Mouse (Mus musculus) embryonic fibroblast, embryonic 13.5 days (primary cell): Measurements from ENCODE around the gene Msi2. TPM values are rescaled to one million over a fixed set of nuclear protein-coding genes. Genes with fewer than 3 reads are reported as not detected.

Experiments
- H3K27ac ChIP-seq: 2 replicates; pipeline ENCODE4 v1.5.1; 2012; ENCODE audit warnings: low read length, control low read depth, inconsistent platforms; ENCODE audit not compliant: insufficient read depth
- H3K4me1 ChIP-seq: 2 replicates; pipeline ENCODE4 v1.6.1; 2011; ENCODE audit warnings: low read length; ENCODE audit not compliant: control insufficient read depth, insufficient read depth
- H3K4me3 ChIP-seq: 2 replicates; pipeline ENCODE4 v1.5.1; 2011; ENCODE audit warnings: mild to moderate bottlenecking, control low read depth, low read length; ENCODE audit not compliant: insufficient read depth
- CTCF ChIP-seq: IDR thresholded peaks from 2 replicates; pipeline ENCODE4 v1.5.1; 2011; ENCODE audit warnings: mild to moderate bottlenecking, control low read depth, low read length, moderate library complexity, borderline replicate concordance; ENCODE audit not compliant: insufficient read depth
- POLR2A ChIP-seq: IDR thresholded peaks from 2 replicates; pipeline ENCODE4 v1.6.1; 2011; ENCODE audit warnings: low read depth, mild to moderate bottlenecking, control low read depth, low read length, moderate library complexity
- polyA plus RNA-seq: library from polyadenylated mRNA; stranded (reverse); fragments of >200 nt; gene quantifications from 2 replicates; pipeline ENCODE4 v1.2.4, GENCODE M21; 2011; ENCODE audit warnings: low read depth; ENCODE audit not compliant: missing spikeins, insufficient read length

Gene Msi2
- polyA plus RNA-seq, 1 experiment: 44.9 TPM

- H3K4me1 ChIP-seq: no peaks in the 10 kb centered on the region
- no peak overlapping the region for H3K27ac ChIP-seq
- H3K4me3 ChIP-seq: no peak overlapping the region
- TF ChIP-seq POLR2A: no peak
- no peak for TF ChIP-seq CTCF
Measured at GRCm38 (mm10) chr11:88356016-88356415, 362.3 kb downstream of the Msi2 start.

- no peak for TF ChIP-seq CTCF
- no peak for TF ChIP-seq POLR2A
- no peak overlapping the region for H3K27ac ChIP-seq
- no peak overlapping the region for H3K4me3 ChIP-seq
- H3K4me1 ChIP-seq: no peaks in the 10 kb centered on the region
Measured at GRCm38 (mm10) chr11:88354771-88355170, 363.5 kb downstream of the Msi2 start.

GRCm38 (mm10) chr11:88351722-88352473 is 366.4 kb downstream of the Msi2 start:
- H3K27ac ChIP-seq: no peak overlapping the region
- H3K4me1 ChIP-seq: no peaks in the 10 kb centered on the region
- no peak overlapping the region for H3K4me3 ChIP-seq
- TF ChIP-seq POLR2A (no peak), CTCF (no peak)

- H3K4me3 ChIP-seq: no peak overlapping the region
- no peaks in the 10 kb centered on the region for H3K4me1 ChIP-seq
- no peak overlapping the region for H3K27ac ChIP-seq
- TF ChIP-seq CTCF: no peak
- no peak for TF ChIP-seq POLR2A
Measured at GRCm38 (mm10) chr11:88348690-88349089, 369.6 kb downstream of the Msi2 start.

- Histone ChIP-seq H3K4me1 (no peaks in the 10 kb centered on the region), H3K27ac (no peak overlapping the region), H3K4me3 (no peak overlapping the region)
- TF ChIP-seq POLR2A (no peak), CTCF (no peak)
Measured at GRCm38 (mm10) chr11:88348056-88348455, 370.3 kb downstream of the Msi2 start.

- H3K4me1 ChIP-seq: no peaks in the 10 kb centered on the region
- no peak overlapping the region for H3K27ac ChIP-seq
- H3K4me3 ChIP-seq: no peak overlapping the region
- no peak for TF ChIP-seq CTCF
- no peak for TF ChIP-seq POLR2A
Measured at GRCm38 (mm10) chr11:88346066-88346465, 372.2 kb downstream of the Msi2 start.

GRCm38 (mm10) chr11:88337926-88338325 is 380.4 kb downstream of the Msi2 start:
- no peak for TF ChIP-seq POLR2A
- no peak for TF ChIP-seq CTCF
- Histone ChIP-seq H3K4me1 (no peaks in the 10 kb centered on the region), H3K4me3 (no peak overlapping the region), H3K27ac (no peak overlapping the region)

GRCm38 (mm10) chr11:88334893-88335292 is 383.4 kb downstream of the Msi2 start:
- Histone ChIP-seq H3K4me1 (peaks cover 6% of the 10 kb centered on the region; the same call in 1 of the 2 replicates), H3K4me3 (no peak overlapping the region), H3K27ac (no peak overlapping the region)
- TF ChIP-seq CTCF (no peak), POLR2A (no peak)

GRCm38 (mm10) chr11:88332309-88332934 is 385.9 kb downstream of the Msi2 start:
- no peak overlapping the region for H3K27ac ChIP-seq

GRCm38 (mm10) chr11:88331722-88332121 is 386.6 kb downstream of the Msi2 start:
- TF ChIP-seq CTCF (no peak), POLR2A (no peak)
- Histone ChIP-seq H3K4me1 (peaks cover 8% of the 10 kb centered on the region; the same call in 1 of the 2 replicates), H3K4me3 (no peak overlapping the region), H3K27ac (no peak overlapping the region)

More at GRCm38 (mm10) chr11:88332309-88332934, 385.9 kb downstream of the Msi2 start:
- peaks cover 8% of the 10 kb centered on the region; the same call in 1 of the 2 replicates for H3K4me1 ChIP-seq
- no peak overlapping the region for H3K4me3 ChIP-seq
- TF ChIP-seq CTCF (no peak), POLR2A (no peak)
